Mouse (Mus musculus) CH12.LX (cell line): Measurements from ENCODE around the gene Pbx1. TPM values are rescaled to one million over a fixed set of nuclear protein-coding genes. Genes with fewer than 3 reads are reported as not detected.

Experiments
- DNase-seq: peaks from one replicate; pipeline ENCODE4 v3.0.0-alpha.2; 2013; ENCODE audit errors: extremely low read depth
- H3K27ac ChIP-seq: 2 replicates; pipeline ENCODE4 v1.5.1; 2012; ENCODE audit warnings: low read depth, mild to moderate bottlenecking, control low read depth, moderate library complexity; ENCODE audit not compliant: insufficient read depth
- H3K27me3 ChIP-seq: replicated peaks from 2 replicates; pipeline ENCODE3; 2012; ENCODE audit warnings: inconsistent platforms
- H3K36me3 ChIP-seq, 2 experiments: replicated peaks in 1 of 2; 2 replicates each; pipeline versions ENCODE3 to v1.6.1; 2012; ENCODE audit warnings: inconsistent platforms in 1 of 2, low read length in 1 of 2, mild to moderate bottlenecking in 1 of 2, mixed read lengths in 1 of 2, moderate library complexity in 1 of 2; ENCODE audit not compliant: control insufficient read depth in 1 of 2, insufficient read depth in 1 of 2
- H3K4me1 ChIP-seq, 2 experiments: 2 replicates each; pipeline ENCODE4 v1.6.1; 2012; ENCODE audit warnings: inconsistent platforms in 1 of 2, moderate library complexity in 1 of 2; ENCODE audit not compliant: insufficient read depth in 2 of 2, control insufficient read depth in 1 of 2
- H3K4me2 ChIP-seq: 2 replicates; pipeline ENCODE4 v1.6.1; 2012; ENCODE audit warnings: low read depth, mild to moderate bottlenecking, control low read depth; ENCODE audit not compliant: poor library complexity, insufficient read depth, severe bottlenecking
- H3K4me3 ChIP-seq, 3 experiments: fragments of 150-350 bp in 1 of 3; sonication (generic) in 1 of 3; replicated peaks in 1 of 3; 2 replicates each; pipeline versions ENCODE3 to v1.5.1; 2011 to 2012; ENCODE audit warnings: low read depth in 2 of 3, low read length in 2 of 3, mild to moderate bottlenecking in 2 of 3, moderate library complexity in 2 of 3, control low read depth in 1 of 3, improper control_type of control experiment in 1 of 3, inconsistent platforms in 1 of 3, mixed read lengths in 1 of 3; ENCODE audit not compliant: poor library complexity in 1 of 3
- H3K79me2 ChIP-seq: replicated peaks from 2 replicates; pipeline ENCODE4 v1.6.1; 2012; ENCODE audit warnings: mild to moderate bottlenecking, moderate library complexity; ENCODE audit not compliant: control insufficient read depth, poor library complexity, insufficient read depth, severe bottlenecking; ENCODE audit errors: extremely low read depth
- H3K9ac ChIP-seq: 2 replicates; pipeline ENCODE4 v1.6.1; 2012; ENCODE audit warnings: low read depth, mild to moderate bottlenecking, control low read depth, moderate library complexity; ENCODE audit not compliant: insufficient read depth
- H3K9me3 ChIP-seq: replicated peaks from 2 replicates; pipeline ENCODE3; 2012; ENCODE audit warnings: low read length, inconsistent platforms, mixed read lengths
- CHD1 ChIP-seq: IDR thresholded peaks from 2 replicates; pipeline ENCODE4 v1.6.1; 2012; ENCODE audit warnings: low read depth, low read length, improper control_type of control experiment, inconsistent platforms
- ETS1 ChIP-seq: conservative IDR thresholded peaks from 2 replicates; pipeline ENCODE4 v1.6.1; 2012; ENCODE audit warnings: low read depth, mild to moderate bottlenecking, inconsistent platforms, low read length, improper control_type of control experiment, moderate library complexity
- JUND ChIP-seq: conservative IDR thresholded peaks from 2 replicates; pipeline ENCODE4 v1.6.1; 2011; ENCODE audit warnings: low read depth, low read length, improper control_type of control experiment
- MAX ChIP-seq: IDR thresholded peaks from 2 replicates; pipeline ENCODE4 v1.6.1; 2011; ENCODE audit warnings: low read length, improper control_type of control experiment
- MAZ ChIP-seq: IDR thresholded peaks from 2 replicates; pipeline ENCODE4 v1.6.1; 2012; ENCODE audit warnings: low read depth, mild to moderate bottlenecking, inconsistent platforms, low read length, improper control_type of control experiment, moderate library complexity
- MEF2A ChIP-seq: IDR thresholded peaks from 2 replicates; pipeline ENCODE4 v1.6.1; 2014; ENCODE audit warnings: low read depth, mild to moderate bottlenecking, inconsistent platforms, low read length, improper control_type of control experiment, borderline replicate concordance
- MYC ChIP-seq: IDR thresholded peaks from 2 replicates; pipeline ENCODE4 v1.6.1; 2011; ENCODE audit warnings: low read depth, mild to moderate bottlenecking, improper control_type of control experiment, low read length
- POLR2A ChIP-seq: IDR thresholded peaks from 2 replicates; pipeline ENCODE4 v1.6.1; 2011; ENCODE audit warnings: low read depth, mild to moderate bottlenecking, improper control_type of control experiment, low read length
- RAD21 ChIP-seq: IDR thresholded peaks from 2 replicates; pipeline ENCODE4 v1.6.1; 2011; ENCODE audit warnings: low read depth, mild to moderate bottlenecking, low read length, improper control_type of control experiment, moderate library complexity
- RCOR1 ChIP-seq: conservative IDR thresholded peaks from 2 replicates; pipeline ENCODE4 v1.6.1; 2012; ENCODE audit warnings: low read depth, mild to moderate bottlenecking, inconsistent platforms, low read length, improper control_type of control experiment
- SIN3A ChIP-seq: IDR thresholded peaks from 2 replicates; pipeline ENCODE4 v1.6.1; 2012; ENCODE audit warnings: low read length, improper control_type of control experiment, inconsistent platforms
- TBP ChIP-seq: conservative IDR thresholded peaks from 2 replicates; pipeline ENCODE4 v1.6.1; 2011; ENCODE audit warnings: low read depth, low read length, improper control_type of control experiment
- ZC3H11A ChIP-seq: IDR thresholded peaks from 2 replicates; pipeline ENCODE4 v1.6.1; 2012; ENCODE audit warnings: low read depth, mild to moderate bottlenecking, inconsistent platforms, low read length, improper control_type of control experiment
- ZMIZ1 ChIP-seq: IDR thresholded peaks from 2 replicates; pipeline ENCODE4 v1.6.1; 2012; ENCODE audit warnings: low read depth, mild to moderate bottlenecking, inconsistent platforms, low read length, improper control_type of control experiment
- dilution Hi-C: fragments of 300-500 bp; cut with MboI; formaldehyde crosslinking; loops from 2 replicates; pipeline ENCODE4 v1.14.3; 2020; ENCODE audit warnings: low sequenced_read_pairs; ENCODE audit not compliant: extremely low pct_unique_long_range_greater_than_20kb, extremely low pct_ligation_motif_present
- in situ Hi-C: fragments of 300-500 bp; cut with MboI; formaldehyde crosslinking; loops from 3 replicates; pipeline ENCODE4 v1.14.3; 2019; ENCODE audit warnings: low sequenced_read_pairs, low pct_ligation_motif_present, low pct_unique_long_range_greater_than_20kb, mixed read lengths
- polyA plus RNA-seq: library from polyadenylated mRNA; unstranded; fragments of >175 nt; gene quantifications from 2 replicates; pipeline ENCODE4 v1.2.1, GENCODE M21; 2012; ENCODE audit warnings: low read depth; ENCODE audit not compliant: insufficient read length
- total RNA-seq, 2 experiments: library from RNA; depleted of rRNA; stranded (reverse); fragments of 300-350 nt in 1 of 2; fragments of >200 nt in 1 of 2; gene quantifications; 2 replicates each; pipeline ENCODE4 v1.2.3; 2012 to 2014

Pbx1 gene
- total and polyA plus RNA-seq, 3 experiments, result not detected

DNA sequence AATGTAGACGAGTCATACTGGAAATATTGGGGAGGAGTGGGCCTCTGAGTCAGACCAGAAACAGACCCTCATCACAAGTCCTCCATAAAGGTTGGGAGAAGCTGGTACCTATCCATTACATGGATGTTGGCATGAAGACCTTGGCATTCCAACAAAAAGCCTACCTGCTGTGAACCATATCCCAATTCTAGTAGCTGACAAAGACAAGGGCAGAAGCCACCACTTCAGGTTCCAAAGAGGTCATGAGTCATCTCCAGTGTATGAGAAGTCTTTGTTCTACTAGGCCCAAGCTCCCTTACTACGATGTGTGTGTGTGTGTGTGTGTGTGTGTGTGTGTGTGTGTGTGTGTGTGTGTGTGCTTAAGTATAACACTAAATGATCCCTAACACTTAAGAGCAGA is 160.0 kb downstream of the Pbx1 start:
- Histone ChIP-seq H3K79me2 (no peaks in the 10 kb centered on the region), H3K9me3 (peaks cover 80% of the 10 kb centered on the region), H3K4me3 (no peak overlapping the region), H3K9ac (no peak overlapping the region), H3K27me3 (no peaks in the 10 kb centered on the region), H3K27ac (no peak overlapping the region), H3K4me1 (no peaks in the 10 kb centered on the region), H3K4me2 (no peak overlapping the region), H3K36me3 (no peaks in the 10 kb centered on the region)
- in situ Hi-C loops, result no loop called here
- no peak for TF ChIP-seq POLR2A
- no peak for TF ChIP-seq MAX
- TF ChIP-seq RCOR1, result no peak
- no peak for TF ChIP-seq ETS1
- dilution Hi-C loops, result no loop called here
- no peak for DNase-seq

DNA sequence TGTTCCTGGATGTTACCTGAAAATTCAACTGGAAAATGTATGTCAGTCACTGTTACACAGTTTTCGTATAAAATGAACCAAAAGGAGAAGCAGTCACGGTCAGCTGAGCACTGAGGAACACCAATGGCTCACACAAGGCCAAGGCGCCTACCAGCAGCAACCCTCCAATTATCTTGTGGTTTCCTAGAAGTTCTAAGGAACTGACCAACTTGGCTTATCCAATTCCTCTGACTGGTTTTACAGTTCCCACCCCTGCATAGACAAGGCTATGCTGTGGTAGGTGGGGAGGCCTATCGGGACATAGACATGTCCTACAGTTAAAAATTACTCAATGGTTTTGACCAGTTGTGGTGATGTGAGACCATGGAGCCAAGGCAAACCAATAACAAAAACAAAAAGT is 160.9 kb downstream of the Pbx1 start:
- peaks cover 74% of the 10 kb centered on the region for H3K9me3 ChIP-seq
- no peaks in the 10 kb centered on the region for H3K4me1 ChIP-seq
- no peak overlapping the region for H3K9ac ChIP-seq
- no peaks in the 10 kb centered on the region for H3K79me2 ChIP-seq
- no peak overlapping the region for H3K4me2 ChIP-seq
- no peaks in the 10 kb centered on the region for H3K36me3 ChIP-seq
- dilution Hi-C loops (no loop called here), in situ Hi-C loops (no loop called here)
- no peak for DNase-seq
- TF ChIP-seq MAZ (no peak), CHD1 (no peak), POLR2A (no peak), TBP (no peak), ZC3H11A (no peak), RAD21 (no peak), SIN3A (no peak), ETS1 (no peak), ZMIZ1 (no peak), JUND (no peak), MYC (no peak), MEF2A (no peak)
- H3K4me3 ChIP-seq, result no peak overlapping the region
- H3K27ac ChIP-seq, result no peak overlapping the region
- no peaks in the 10 kb centered on the region for H3K27me3 ChIP-seq
